Mouse (Mus musculus) stomach, postnatal 0 days (tissue): ENCODE data around the gene Nhlrc1.

Experiments used
- CTCF ChIP-seq: IDR thresholded peaks from 2 replicates; pipeline ENCODE4 v1.5.1; 2016; ENCODE audit warnings: antibody characterized with exemption, low read depth, mild to moderate bottlenecking, moderate library complexity
- EP300 ChIP-seq: optimal IDR thresholded peaks from 2 replicates; pipeline ENCODE3; 2016; ENCODE audit warnings: antibody characterized with exemption

DNA sequence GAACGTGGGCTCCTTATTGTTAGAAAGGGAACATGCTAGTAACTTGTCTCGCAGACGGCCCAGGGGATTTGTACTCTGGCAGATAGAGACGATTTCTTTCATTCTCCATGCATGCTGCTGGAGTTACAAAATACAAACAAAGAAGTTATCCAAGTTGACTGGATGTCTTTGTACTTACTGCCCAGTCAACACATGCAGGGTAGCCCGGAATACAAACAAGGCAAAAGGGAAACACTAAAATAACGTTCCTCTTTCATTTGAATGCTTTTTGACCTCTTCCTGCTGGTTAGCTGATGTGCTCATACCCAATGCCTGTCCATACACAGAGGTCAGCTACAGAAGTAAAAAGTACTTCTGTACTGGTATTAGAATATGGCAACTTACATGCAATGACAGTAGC is 23.3 kb upstream of the Nhlrc1 start:
- TF ChIP-seq CTCF: no peak
- no peak for TF ChIP-seq EP300
